Mouse (Mus musculus): Measurements from ENCODE around the gene Cacna1d.
A peak's percentile ranks its signal among the peaks of the same experiment; 100 is the strongest.

Gene Cacna1d

DNA sequence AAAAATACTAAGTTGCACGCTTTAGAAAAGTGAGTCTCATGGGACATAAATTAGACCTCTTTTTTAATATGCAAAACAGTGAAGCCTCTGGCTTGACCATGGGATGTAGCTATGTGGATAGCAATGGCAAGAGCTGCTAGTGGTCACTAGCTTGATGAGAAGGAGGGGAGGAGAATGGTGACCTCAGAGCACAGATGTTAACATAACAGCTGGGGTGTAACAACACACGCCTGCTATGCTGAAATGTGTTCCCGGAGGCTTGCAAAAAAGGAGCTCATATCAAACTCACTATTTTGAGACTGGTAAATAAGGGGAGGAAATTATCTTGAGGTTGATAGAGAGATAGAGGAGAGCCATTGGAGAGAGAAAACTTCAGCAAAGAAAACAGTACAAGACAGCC, 32.4 kb downstream of the Cacna1d start:
- no peak for DNase-seq (ENCODE audit: low spot score in 2 of 2)

DNA sequence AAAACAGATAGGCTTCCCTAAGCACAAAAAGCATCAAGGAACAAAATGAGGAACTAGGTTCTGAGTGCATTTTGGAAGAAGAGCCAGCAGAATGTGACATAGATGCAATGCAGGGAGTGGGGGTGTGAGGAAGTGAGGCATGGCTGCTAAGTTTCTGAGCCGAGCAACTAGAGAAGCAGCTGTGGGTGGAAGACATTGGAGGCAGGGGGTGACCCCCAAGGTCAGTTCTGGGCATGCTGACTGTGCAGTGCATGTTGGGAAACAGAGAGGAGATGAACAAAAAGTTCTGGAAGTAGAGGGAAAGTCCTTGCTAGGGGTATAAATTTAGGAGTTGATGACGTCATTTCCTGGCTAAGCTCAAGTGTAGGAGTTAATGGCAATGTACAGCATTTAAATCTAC, 33.4 kb downstream of the Cacna1d start:
- no peak for DNase-seq (ENCODE audit: low spot score in 2 of 2)

DNA sequence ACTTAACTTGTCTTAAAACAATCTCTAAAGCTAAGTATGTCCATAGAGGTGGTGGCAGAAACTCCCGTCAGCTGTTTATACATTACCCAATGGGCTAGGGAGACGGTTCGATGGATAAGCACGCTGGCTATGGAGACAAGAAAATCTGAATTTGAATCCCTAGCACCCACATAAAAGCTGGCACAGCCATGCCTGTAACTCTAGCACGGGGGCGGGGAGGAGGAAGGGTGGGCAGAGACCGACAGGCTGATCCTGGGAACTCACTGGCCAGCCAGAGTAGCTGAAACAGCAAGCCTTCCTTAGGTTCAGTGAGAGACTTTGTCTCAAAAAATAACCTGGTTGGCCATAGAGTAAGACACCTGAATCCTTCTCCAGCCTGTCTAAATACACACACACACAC, 33.8 kb downstream of the Cacna1d start:
- no peak for DNase-seq (ENCODE audit: low spot score in 2 of 2)

DNA sequence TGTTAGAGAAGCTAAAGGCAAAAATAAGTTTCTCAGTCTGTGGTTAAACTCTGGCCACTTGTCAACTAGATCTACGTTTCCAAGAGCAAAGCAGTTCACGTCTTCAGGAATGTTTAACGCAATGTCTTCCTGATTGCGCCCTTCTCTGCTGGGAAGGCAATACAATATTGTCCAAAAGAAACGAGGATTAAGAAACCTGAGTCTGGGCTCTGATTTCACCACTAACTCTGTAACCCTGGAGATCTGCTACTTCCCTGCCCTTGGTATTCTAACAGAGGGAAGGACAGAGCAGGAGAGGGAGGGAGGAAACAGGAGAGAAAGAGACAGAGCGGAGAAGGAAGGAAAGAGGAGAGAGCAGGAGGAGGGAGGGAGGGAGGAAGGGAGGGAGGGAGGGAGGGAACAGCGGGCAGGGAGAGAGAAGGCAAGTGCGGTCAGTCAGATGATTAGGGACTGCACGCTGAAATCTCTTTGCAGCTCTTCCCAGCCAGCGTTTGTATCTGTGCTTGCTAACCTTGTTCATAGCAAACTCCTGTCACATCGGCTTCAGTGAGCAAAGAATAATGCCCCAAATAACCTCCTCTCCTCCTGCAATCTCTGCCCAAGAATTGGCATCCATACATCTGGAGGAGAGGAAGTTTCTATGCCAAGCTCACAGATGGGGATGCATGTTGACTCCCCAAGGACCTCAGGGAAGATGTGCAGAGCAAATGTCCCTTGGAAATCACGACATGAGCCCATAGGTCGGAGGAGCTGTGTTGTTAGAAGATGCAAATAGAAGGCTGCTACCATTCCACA, 35.3 kb downstream of the Cacna1d start:
- DNase-seq (ENCODE audit: low spot score in 2 of 2), result no peak

DNA sequence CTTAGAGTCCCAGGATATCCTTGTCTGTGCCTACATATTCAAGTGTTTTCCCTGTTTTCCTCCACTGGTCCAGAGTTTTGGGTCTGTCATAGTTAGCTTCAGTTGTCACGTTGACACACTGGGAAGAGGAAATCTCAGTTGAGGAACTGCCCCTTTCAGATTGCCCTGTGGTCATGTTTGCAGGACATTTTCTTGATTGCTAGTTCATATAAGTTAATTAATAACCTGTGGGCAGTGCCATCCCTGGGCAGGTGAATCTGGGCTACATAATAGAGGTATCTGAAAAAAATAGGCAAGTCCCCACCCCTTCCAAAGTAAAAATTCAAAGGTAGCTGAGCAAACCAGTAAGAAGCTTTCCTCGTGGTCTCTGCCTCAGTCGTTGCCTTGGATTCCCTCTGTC, 51.3 kb downstream of the Cacna1d start:
- DNase-seq (ENCODE audit: low spot score in 2 of 2), result no peak

DNA sequence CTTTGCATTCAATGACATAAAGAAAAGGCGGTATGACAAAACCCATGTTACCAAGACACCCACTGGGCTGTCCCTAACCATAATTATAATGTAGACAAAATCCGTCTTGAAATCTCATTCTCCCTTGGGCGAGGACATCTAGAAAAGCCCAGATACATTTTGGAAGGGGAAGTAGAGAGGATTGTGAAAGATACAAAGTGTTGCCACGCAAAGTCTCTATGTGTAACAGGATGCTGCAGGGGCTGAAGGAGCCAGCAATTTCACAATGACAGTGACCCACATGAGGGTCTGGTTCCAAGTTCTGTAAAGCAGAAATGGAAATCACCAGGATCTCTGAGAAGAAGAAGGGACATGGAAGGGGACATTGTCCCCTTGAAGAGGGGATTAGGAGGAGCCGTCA, 55.9 kb downstream of the Cacna1d start:
- DNase-seq (ENCODE audit: low spot score in 2 of 2), result no peak

DNA sequence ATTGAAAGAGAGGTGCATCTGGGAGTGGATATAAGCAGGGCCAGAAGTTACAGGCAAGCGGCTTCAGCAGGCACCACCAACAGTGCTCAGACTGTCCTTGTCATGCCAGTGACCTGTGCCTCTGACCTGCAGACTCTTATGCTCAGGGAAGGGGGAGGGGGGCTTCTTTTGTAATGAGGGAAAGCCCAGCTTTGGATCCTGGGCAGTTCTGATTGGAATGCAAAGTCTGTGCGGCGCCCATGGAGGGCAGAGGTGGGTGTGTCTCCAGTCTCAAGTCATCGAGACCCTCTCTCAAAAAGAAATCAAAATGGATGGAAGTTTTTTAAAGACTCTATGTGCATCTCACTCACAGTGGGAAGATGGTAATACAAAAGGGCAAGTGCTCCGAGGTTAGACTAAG, 60.8 kb downstream of the Cacna1d start:
- DNase-seq (ENCODE audit: low spot score in 2 of 2), result no peak

DNA sequence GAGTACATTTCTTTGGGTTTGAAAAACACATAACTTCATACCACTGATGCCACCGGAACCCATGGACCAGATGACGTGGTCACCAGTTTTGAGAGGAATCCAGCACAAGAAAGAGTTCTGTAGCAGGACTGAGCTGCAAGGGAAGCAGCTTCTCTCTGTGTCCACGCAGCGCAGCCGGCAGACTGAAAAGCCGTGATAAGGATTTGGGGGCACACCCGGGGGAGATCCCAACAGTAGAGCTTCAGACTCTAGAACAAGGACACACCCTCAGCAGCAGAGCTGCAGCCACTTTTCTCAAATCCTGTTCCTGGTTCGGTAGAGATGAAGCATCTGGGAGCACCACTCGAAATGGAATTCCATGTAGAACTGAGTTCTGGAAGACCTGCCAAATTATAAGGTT, 61.2 kb downstream of the Cacna1d start:
- DNase-seq (ENCODE audit: low spot score in 2 of 2), result no peak

DNA sequence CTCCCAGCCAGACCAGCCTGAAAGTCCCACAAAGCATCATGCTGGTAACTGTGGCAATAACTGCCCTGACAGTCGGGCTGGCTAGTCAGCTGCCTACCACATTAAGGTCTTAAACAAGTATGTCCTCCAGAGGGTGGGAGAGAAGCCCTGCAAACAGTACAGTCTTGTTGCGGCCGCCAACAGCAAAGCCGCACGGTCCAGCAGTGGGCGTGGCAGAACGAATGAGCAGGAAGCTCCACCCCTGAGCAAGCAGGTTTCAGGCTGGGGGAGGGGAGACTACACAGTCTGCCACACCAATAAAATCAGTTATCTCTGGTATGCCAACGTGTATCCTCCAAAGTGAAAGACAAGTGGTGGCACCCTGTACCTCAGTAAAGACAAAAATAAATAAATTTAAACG, 61.6 kb downstream of the Cacna1d start:
- DNase-seq (ENCODE audit: low spot score in 2 of 2), result peak; percentile 12 to 23

DNA sequence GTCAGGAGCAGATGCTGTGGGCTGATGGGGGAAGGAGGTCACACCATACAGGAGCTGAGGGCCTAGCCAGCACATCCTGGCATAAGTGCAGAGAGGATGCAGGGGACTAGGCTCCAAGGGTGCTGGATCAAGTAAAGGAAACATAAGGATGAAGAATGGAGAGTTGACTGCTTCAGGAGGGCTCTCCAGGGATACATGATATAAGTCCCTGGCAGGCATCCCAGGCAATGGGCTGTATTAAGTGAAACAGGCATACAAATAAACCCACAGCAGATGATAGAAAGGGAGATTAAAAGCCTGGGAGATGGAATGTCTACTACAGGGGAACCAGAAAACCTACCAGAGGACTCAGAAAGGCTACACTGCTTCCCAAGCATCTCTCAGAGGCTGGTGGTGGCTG, 62.5 kb downstream of the Cacna1d start:
- no peak for DNase-seq (ENCODE audit: low spot score in 2 of 2)

DNA sequence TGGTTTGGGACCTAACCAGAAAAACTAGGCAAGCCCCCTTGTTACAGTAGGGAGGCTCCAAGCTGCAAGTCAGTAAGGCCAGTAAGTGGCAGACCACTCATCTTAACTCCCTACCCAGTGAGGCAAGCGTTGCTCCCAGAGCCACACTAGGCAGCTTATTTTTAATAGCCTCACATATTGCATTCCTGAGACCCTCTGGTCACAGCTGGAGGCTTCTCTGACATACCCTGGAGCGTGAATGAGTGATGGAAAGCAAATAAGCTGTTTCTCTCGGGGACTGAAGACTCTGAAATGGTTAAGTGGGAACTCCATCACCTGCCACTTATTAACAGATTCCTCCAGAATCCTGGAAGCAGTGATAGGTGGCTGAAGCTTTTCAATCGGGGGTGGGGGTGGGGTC, 65.4 kb downstream of the Cacna1d start:
- DNase-seq (ENCODE audit: low spot score in 2 of 2), result no peak

DNA sequence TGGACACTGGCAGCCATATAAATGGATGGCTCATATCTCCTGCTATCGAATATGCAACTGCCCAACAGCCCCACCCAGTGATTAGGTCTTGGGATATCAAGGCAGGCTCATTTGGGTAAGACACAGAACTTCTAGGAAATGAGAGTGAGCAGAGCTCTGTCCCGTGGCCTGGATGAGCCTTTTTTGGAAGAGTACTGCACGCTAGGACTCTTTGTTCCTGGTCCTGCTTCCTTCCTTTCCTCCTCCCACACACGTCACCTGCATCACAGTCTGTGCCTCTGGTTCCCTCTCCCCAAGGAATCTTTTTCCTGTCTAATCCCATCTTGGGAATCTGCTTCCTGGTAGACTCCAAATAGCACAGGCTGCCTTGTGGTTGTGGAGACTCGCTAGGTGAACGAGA, 66.1 kb downstream of the Cacna1d start:
- DNase-seq (ENCODE audit: low spot score in 2 of 2), result no peak

DNA sequence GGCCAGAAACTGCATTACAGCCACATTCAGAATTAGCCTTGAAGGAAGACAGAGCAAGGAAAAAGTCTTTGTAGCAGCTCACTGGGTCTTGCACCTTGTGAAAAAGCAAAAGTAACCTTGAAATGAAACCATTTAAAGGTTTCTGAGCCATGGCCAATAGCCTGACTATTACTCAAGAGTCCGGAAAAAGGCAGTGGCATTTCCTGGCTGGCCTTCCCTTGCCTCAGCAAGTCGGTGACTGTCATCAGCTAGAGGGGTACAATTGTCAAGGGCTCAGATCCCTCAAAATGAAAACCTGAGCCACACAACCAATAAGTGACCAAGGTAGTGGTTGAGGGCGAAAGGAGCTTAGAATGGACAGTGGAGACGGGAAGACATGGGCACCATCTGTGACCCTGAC, 66.6 kb downstream of the Cacna1d start:
- no peak for DNase-seq (ENCODE audit: low spot score in 2 of 2)

DNA sequence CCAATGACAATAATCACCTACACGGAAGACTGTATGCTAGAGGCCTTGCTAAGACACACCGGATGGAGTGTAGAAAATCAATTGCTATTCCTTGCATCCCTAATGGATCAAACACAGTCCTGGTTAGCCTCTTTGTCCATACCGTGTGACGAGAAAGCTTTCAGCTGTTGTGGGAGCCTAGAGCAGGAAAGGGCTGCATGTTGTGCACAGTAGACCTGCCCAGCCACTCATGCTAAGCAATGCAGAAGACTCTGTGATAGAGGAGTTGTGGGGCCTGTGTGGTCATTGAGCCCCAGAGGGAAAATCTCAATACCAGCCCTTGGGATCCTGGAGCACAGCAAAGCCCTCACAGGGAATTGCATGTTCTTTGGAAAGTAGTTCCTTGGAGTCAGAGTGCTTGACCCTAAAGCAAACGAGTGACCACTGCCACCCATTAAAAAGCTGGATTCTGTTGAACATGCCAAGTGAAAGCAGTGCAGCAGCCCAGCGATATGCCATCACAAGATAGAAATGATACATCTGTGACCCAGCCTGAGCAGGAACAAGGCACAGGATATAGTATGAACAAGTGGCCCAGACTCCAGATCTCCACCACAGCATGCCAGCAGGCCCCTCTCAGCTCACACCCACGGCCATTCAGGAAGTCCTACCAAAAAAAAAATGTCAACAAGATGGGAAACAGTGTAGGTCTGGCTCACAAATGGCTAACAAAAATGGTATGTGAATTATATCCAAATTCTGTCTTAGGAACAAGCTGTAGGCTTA, 68.7 kb downstream of the Cacna1d start:
- DNase-seq (ENCODE audit: low spot score in 2 of 2), result no peak

DNA sequence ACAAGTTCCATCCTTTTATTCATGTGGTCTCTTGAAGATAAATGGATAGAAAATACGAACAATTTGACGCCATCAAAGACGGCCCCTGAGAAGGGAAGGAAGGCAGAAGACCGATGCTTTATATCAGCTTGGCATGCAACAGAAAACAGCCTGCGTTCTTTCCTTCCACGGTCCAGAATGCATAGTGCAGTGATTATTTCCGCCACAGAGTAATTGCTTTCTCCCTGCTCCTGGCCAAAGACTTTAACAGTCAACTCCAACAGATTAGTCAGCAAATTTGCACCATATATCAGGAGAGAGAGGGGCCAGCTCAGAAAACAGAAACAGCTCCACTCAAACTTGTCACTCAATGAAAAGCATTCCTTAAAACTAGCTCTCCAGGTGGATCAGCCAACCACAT, 71.8 kb downstream of the Cacna1d start:
- no peak for DNase-seq (ENCODE audit: low spot score in 2 of 2)

DNA sequence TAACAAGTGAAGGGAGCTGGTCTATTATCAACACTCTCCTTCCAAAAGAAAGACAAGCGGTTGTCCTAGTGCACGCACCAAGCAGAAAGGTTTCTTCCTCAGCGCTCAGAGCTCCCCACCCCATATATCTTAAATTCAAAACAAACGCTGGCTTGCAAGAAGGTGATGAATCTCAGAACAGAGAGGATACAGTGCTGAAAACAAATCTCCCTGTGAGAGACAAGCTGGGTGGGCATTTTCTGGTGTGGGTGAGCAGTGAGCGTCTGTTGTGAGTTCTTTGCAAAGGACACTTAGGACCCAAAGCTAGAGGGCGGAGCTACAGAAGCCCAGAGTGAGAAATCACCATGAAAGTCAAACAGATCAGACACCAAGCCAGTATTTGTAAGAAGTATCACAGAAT, 72.2 kb downstream of the Cacna1d start:
- DNase-seq (ENCODE audit: low spot score in 2 of 2), result no peak

DNA sequence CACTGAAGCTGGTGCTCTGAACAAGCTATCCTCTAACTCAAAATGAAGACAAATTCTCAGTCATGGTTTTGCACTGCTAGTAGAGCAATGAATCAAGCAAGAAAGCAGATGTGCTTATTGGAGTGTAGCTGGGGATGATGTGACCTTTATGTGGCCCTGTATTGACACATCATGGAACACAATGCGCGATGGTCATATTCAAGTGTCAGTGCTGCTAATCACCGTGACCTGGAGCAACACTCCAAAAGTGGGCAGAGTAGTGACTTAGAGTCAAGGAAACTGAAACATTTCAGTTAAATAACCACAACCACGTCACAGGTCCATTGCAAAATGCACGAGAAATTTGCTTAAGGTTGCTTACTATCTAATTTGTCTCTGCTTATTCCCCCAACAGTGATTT, 75.4 kb downstream of the Cacna1d start:
- DNase-seq (ENCODE audit: low spot score in 2 of 2), result no peak

DNA sequence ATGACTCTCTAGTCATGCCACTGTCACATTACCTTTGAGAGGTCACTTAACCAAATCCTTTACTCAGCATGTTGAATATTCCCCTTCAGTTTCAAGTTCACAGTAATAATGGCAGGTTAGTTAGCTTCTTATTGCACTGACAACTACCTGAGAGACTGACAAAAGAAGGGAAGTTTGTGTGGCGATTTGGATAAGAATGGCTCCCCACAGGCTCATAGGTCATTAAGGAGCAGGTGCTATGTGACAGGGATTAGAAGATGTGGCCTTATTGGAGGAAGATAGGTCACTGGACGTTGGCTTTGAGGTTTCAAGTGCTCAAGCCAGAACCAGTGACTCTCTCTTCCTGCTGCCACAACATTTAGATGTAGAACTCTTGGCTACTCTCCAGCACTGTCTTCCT, 77.1 kb downstream of the Cacna1d start:
- DNase-seq (ENCODE audit: low spot score in 2 of 2), result no peak

DNA sequence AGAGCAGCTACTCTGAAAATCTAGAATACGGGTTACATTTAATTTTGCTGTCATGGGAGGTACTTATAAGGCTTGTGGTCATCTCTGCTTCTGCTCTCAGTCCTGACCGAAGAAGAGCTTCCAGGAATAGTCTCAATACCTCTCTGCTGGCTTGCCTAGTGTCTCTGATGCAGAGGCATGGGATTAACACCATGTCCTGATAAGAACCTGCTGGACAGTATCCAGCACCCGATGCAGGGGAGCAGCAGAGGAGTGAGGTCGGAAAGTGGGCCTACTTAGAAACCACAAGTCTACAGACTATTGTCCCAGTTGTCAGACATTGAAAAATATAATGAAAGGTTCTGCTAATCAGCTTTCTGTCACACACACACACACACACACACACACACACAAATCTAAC, 81.9 kb downstream of the Cacna1d start:
- no peak for DNase-seq (ENCODE audit: low spot score in 2 of 2)

DNA sequence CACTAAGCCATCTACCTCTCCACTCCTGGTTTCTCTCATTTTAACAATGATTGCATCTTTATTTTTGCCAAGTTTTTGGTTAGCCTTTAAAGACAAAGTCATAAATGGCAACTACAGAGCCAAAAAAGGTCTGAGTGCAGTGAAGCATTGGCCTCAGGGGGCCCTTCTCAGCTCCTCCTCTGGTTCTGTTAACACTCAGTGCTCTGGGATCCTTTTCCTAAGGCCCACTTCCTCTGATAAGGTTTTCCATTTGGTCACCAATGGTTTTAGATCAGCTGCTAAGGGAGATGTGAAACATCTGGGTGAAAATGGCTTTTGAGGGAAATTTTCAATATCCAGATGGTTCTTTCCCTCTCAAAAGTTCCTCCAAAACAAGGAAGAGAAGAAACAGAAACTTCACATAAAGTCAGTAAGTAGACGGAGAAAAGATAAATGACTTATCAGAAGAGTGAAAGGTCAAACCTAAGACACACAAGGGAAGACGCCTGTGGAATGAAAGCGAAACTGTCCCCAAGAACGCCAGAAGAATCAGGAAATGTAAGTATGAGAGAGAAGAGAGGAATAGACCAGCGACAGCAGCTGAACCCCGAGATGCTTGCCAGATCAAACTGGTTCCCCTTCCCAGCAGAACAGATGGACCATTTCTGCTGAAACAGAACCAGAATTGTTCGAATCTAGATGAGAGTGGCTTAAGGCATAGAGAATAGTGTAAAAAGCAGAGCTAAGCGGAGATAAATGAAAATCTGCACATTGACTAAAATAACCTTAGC, 85.6 kb downstream of the Cacna1d start:
- DNase-seq (ENCODE audit: low spot score in 2 of 2), result no peak

DNA sequence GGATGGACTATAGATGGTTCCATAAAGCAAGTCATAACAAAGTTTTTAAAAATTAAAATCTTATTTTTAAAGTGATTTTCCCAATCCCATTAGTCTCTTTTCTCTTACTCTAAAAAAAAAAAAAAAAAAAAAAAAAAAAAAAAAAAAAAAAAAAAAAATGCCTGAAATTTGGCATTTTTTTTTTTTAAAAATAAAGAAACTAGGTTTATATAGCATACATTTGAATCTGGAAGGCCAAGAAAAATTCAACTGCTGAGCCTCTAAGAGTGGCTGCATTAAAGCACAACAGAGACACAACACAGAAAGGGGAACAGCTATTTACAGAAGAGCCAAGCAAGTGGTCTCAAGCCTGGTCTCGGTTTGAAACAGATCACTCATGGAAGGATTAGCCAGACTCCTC, 112.9 kb downstream of the Cacna1d start:
- no peak for DNase-seq (ENCODE audit: low spot score in 2 of 2)

DNA sequence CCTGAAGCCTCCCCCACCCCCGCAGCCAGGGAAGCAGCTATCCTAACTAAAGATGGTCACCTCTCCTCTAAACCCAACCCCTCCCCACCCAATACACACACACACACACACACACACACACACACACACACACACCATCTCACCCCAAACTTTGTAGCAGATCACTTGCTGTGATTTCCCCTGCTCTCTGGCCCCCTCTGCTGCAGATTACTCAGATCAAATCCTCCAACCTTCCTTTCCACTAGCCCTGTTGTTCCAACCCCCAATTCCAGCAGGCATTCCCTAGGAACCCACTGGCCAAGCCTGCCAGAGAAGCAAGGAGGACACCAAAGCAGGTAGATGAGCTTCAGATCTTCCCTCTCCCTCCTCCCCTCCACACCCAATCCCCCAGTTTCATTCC, 118.4 kb downstream of the Cacna1d start:
- DNase-seq (ENCODE audit: low spot score in 2 of 2), result no peak

DNA sequence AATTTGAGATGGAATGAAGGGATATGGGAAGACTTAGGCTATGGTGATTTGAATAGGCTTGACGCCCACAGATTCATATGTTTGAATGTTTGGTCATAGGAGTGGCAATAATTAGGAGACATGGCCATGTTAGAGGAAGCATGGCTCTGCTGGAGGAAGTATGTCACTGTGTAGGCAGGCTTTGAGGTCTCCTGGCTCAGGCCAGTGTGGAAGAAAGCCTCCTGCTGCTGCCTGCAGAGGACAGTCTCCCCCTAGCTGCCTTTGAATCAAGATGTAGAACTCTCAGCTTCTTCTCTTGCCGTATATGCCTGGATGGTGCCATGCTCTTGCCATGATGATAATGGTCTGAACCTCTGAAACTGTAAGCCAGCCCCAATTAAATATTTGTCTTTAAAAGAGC, 120.2 kb downstream of the Cacna1d start:
- no peak for DNase-seq (ENCODE audit: low spot score in 2 of 2)
